Mouse (Mus musculus) G1E (cell line): ENCODE measurements at regions not wholly inside any gene's neighbourhood (a gene's known extent, or its start where the extent isn't known, plus 50 kb on each side); places are given as distances from the start of the nearest gene placed in this dataset.

ENCODE experiments used
- ATAC-seq: 2 replicates; pipeline ENCODE4 v1.8.0; 2016; ENCODE audit warnings: mild to moderate bottlenecking; ENCODE audit not compliant: insufficient number of reproducible peaks, poor library complexity, low FRiP score, severe bottlenecking; ENCODE audit errors: extremely low read depth
- DNase-seq: peaks from one replicate; pipeline ENCODE4 v3.0.0; 2012; ENCODE audit warnings: low spot score
- H3K27me3 ChIP-seq: 2 replicates; pipeline ENCODE4 v1.6.1; 2012; ENCODE audit warnings: mild to moderate bottlenecking, low read length, inconsistent platforms; ENCODE audit not compliant: insufficient read depth
- H3K36me3 ChIP-seq: replicated peaks from 2 replicates; pipeline ENCODE3; 2012; ENCODE audit warnings: mild to moderate bottlenecking, inconsistent platforms
- H3K4me1 ChIP-seq: 2 replicates; pipeline ENCODE4 v1.6.1; 2012; ENCODE audit warnings: low read depth, low read length, inconsistent platforms, mixed read lengths; ENCODE audit not compliant: insufficient read depth
- H3K4me3 ChIP-seq: 2 replicates; pipeline ENCODE4 v1.5.1; 2012; ENCODE audit warnings: low read depth, mild to moderate bottlenecking, inconsistent platforms, low read length, moderate library complexity, mixed read lengths
- H3K9me3 ChIP-seq: replicated peaks from 2 replicates; pipeline ENCODE4 v1.6.1; 2012; ENCODE audit warnings: inconsistent platforms
- CTCF ChIP-seq: IDR thresholded peaks from 2 replicates; pipeline ENCODE4 v1.5.1; 2012; ENCODE audit warnings: low read depth, low read length, inconsistent platforms, mixed read lengths
- GATA1 ChIP-seq: IDR thresholded peaks from 2 replicates; pipeline ENCODE4 v1.6.1; 2012; ENCODE audit warnings: borderline replicate concordance, low read length, inconsistent platforms, mixed read lengths
- GATA2 ChIP-seq: IDR thresholded peaks from 2 replicates; pipeline ENCODE4 v1.6.1; 2012; ENCODE audit warnings: low read depth, low read length, inconsistent platforms, borderline replicate concordance
- POLR2AphosphoS5 ChIP-seq: IDR thresholded peaks from 2 replicates; pipeline ENCODE4 v1.6.1; 2012; ENCODE audit warnings: low read depth, low read length, inconsistent platforms; ENCODE audit not compliant: insufficient replicate concordance
- TAL1 ChIP-seq: conservative IDR thresholded peaks from 2 replicates; pipeline ENCODE4 v1.6.1; 2012; ENCODE audit warnings: low read depth, low read length, inconsistent platforms, mixed read lengths

- ATAC-seq (no peak), DNase-seq (no peak)
- TF ChIP-seq TAL1 (no peak), GATA1 (no peak), POLR2AphosphoS5 (no peak), GATA2 (no peak), CTCF (no peak)
- peaks cover 7% of the 10 kb centered on the region; the same call in 1 of the 2 replicates for H3K9me3 ChIP-seq
- H3K4me3 ChIP-seq: no peak overlapping the region
- H3K4me1 ChIP-seq: no peaks in the 10 kb centered on the region
- H3K36me3 ChIP-seq: no peaks in the 10 kb centered on the region
- no peaks in the 10 kb centered on the region for H3K27me3 ChIP-seq
These were observed 86.8 kb upstream of the Phactr1 start for GRCm38 (mm10) chr13:42593488-42594170.

GRCm38 (mm10) chr13:42595180-42595579 lies 85.2 kb upstream of the Phactr1 start:
- Histone ChIP-seq H3K9me3 (peaks cover 9% of the 10 kb centered on the region; the same call in 1 of the 2 replicates), H3K36me3 (no peaks in the 10 kb centered on the region), H3K4me3 (no peak overlapping the region), H3K4me1 (no peaks in the 10 kb centered on the region), H3K27me3 (no peaks in the 10 kb centered on the region)
- ATAC-seq: no peak
- no peak for TF ChIP-seq GATA1
- TF ChIP-seq CTCF: no peak
- TF ChIP-seq POLR2AphosphoS5: no peak
- TF ChIP-seq GATA2: no peak
- no peak for TF ChIP-seq TAL1
- DNase-seq: no peak

- Histone ChIP-seq H3K4me1 (no peaks in the 10 kb centered on the region), H3K27me3 (no peaks in the 10 kb centered on the region), H3K4me3 (no peak overlapping the region), H3K36me3 (no peaks in the 10 kb centered on the region), H3K9me3 (peaks cover 7% of the 10 kb centered on the region; the same call in 1 of the 2 replicates)
- TF ChIP-seq GATA1 (no peak), GATA2 (no peak), TAL1 (no peak), CTCF (no peak), POLR2AphosphoS5 (no peak)
- ATAC-seq (no peak), DNase-seq (no peak)
These were observed 82.6 kb upstream of the Phactr1 start for GRCm38 (mm10) chr13:42597781-42598180.

- Histone ChIP-seq H3K36me3 (no peaks in the 10 kb centered on the region), H3K4me1 (no peaks in the 10 kb centered on the region), H3K9me3 (peaks cover 2% of the 10 kb centered on the region), H3K27me3 (no peaks in the 10 kb centered on the region), H3K4me3 (no peak overlapping the region)
- no peak for TF ChIP-seq GATA2
- TF ChIP-seq TAL1: no peak
- TF ChIP-seq GATA1: no peak
- no peak for TF ChIP-seq CTCF
- no peak for TF ChIP-seq POLR2AphosphoS5
- no peak for ATAC-seq
- DNase-seq: no peak
These were observed 77.1 kb upstream of the Phactr1 start for GRCm38 (mm10) chr13:42603308-42603707.

- no peak for TF ChIP-seq GATA2
- TF ChIP-seq CTCF: no peak
- no peak for TF ChIP-seq TAL1
- no peak for TF ChIP-seq POLR2AphosphoS5
- no peak for TF ChIP-seq GATA1
- H3K36me3 ChIP-seq: no peaks in the 10 kb centered on the region
- no peak for ATAC-seq
These were observed 72.7 kb upstream of the Phactr1 start for GRCm38 (mm10) chr13:42607735-42608134.

GRCm38 (mm10) chr13:42608963-42609362 lies 71.5 kb upstream of the Phactr1 start:
- no peak for TF ChIP-seq GATA1
- TF ChIP-seq GATA2: no peak
- TF ChIP-seq TAL1: no peak
- TF ChIP-seq CTCF: no peak
- no peak for TF ChIP-seq POLR2AphosphoS5
- no peak for ATAC-seq
- H3K4me1 ChIP-seq: no peaks in the 10 kb centered on the region
- peaks cover 9% of the 10 kb centered on the region for H3K9me3 ChIP-seq
- no peak for DNase-seq
- no peaks in the 10 kb centered on the region for H3K36me3 ChIP-seq
- no peaks in the 10 kb centered on the region for H3K27me3 ChIP-seq
- no peak overlapping the region for H3K4me3 ChIP-seq

More at GRCm38 (mm10) chr13:42607735-42608134, 72.7 kb upstream of the Phactr1 start:
- Histone ChIP-seq H3K4me3 (no peak overlapping the region), H3K4me1 (no peaks in the 10 kb centered on the region), H3K9me3 (peaks cover 5% of the 10 kb centered on the region), H3K27me3 (no peaks in the 10 kb centered on the region)
- no peak for DNase-seq
